Mouse (Mus musculus) olfactory bulb, adult 2 months (tissue): Measurements from ENCODE around the gene C1ql4.

ENCODE experiments used
- CTCF ChIP-seq: fragments of 200-500 bp; IDR thresholded peaks from 2 replicates; pipeline ENCODE4 v1.5.1; 2012; ENCODE audit warnings: low read depth, mild to moderate bottlenecking, low read length, moderate library complexity; ENCODE audit not compliant: insufficient read depth
- POLR2A ChIP-seq: fragments of 200-500 bp; IDR thresholded peaks from 2 replicates; pipeline ENCODE4 v1.6.1; 2012; ENCODE audit warnings: mild to moderate bottlenecking, low read depth, low read length, moderate library complexity; ENCODE audit not compliant: insufficient read depth

DNA sequence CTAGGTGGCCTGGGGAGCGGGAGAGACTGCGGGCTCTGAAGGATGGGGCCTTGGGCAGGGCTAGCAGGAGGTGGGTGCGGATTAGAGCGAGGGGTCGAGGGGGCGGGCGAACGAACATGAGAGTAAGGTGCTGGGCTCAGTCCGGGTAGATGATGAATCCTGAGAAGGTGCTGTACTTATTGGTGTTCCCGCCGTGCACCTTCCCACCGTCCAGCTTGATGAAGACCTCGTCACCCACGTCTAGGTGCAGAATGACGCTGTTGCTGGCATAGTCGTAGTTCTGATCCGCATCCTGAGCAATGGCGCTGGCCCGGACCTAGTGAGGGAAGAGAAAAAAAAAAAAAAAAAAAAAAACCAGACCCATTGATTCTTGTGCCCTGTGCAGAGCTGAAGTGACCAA is 3.0 kb downstream of the C1ql4 start:
- TF ChIP-seq CTCF (no peak), POLR2A (no peak)
